Mouse (Mus musculus) myocyte (in vitro differentiated cells): ENCODE measurements at regions not wholly inside any gene's neighbourhood (a gene's known extent, or its start where the extent isn't known, plus 50 kb on each side); places are given as distances from the start of the nearest gene placed in this dataset.

ENCODE experiments used
- H3K27me3 ChIP-seq: one replicate; pipeline ENCODE4 v1.6.1; 2011; ENCODE audit not compliant: control insufficient read depth, insufficient read depth, insufficient read length
- H3K36me3 ChIP-seq: one replicate; pipeline ENCODE4 v1.6.1; 2011; ENCODE audit not compliant: control insufficient read depth, insufficient read depth
- H3K4me2 ChIP-seq: one replicate; pipeline ENCODE4 v1.6.1; 2011; ENCODE audit warnings: low read depth, control low read depth
- H3K4me3 ChIP-seq: one replicate; pipeline ENCODE4 v1.5.1; 2011; ENCODE audit warnings: mild to moderate bottlenecking, control low read depth, moderate library complexity
- H3K79me2 ChIP-seq: one replicate; pipeline ENCODE4 v1.6.1; 2011; ENCODE audit not compliant: control insufficient read depth, insufficient read depth
- H3ac ChIP-seq: one replicate; pipeline ENCODE4 v1.6.1; 2011; ENCODE audit not compliant: control insufficient read depth, insufficient read length
- CEBPB ChIP-seq: IDR thresholded peaks from 2 replicates; pipeline ENCODE4 v1.6.1; 2011; ENCODE audit warnings: mild to moderate bottlenecking, moderate library complexity; ENCODE audit not compliant: poor library complexity, insufficient read depth, severe bottlenecking
- E2F4 ChIP-seq: IDR thresholded peaks from one replicate; pipeline ENCODE4 v1.6.1; 2011; ENCODE audit warnings: mild to moderate bottlenecking, control low read depth, moderate library complexity; ENCODE audit not compliant: insufficient read depth
- MAX ChIP-seq: IDR thresholded peaks from one replicate; pipeline ENCODE4 v1.6.1; 2011; ENCODE audit warnings: low read depth, mild to moderate bottlenecking, control low read depth
- MYOD1 ChIP-seq, 3 experiments: IDR thresholded peaks; one replicate each; pipeline ENCODE4 v1.6.1; 2011; ENCODE audit warnings: control low read depth in 2 of 3, low read depth in 2 of 3, mild to moderate bottlenecking in 2 of 3, moderate library complexity in 1 of 3; ENCODE audit not compliant: insufficient read length in 2 of 3, control insufficient read depth in 1 of 3
- MYOG ChIP-seq, 3 experiments: IDR thresholded peaks; one replicate each; pipeline ENCODE4 v1.6.1; 2011; ENCODE audit warnings: control low read depth in 2 of 3, low read depth in 2 of 3, mild to moderate bottlenecking in 2 of 3; ENCODE audit not compliant: insufficient read length in 2 of 3, control insufficient read depth in 1 of 3, insufficient read depth in 1 of 3
- POLR2A ChIP-seq: IDR thresholded peaks from one replicate; pipeline ENCODE4 v1.6.1; 2011; ENCODE audit warnings: low read depth, mild to moderate bottlenecking, control low read depth, moderate library complexity; ENCODE audit not compliant: insufficient read length
- POLR2AphosphoS2 ChIP-seq: IDR thresholded peaks from one replicate; pipeline ENCODE4 v1.6.1; 2011; ENCODE audit warnings: low read depth, control low read depth; ENCODE audit not compliant: insufficient read length
- REST ChIP-seq: IDR thresholded peaks from one replicate; pipeline ENCODE4 v1.6.1; 2011; ENCODE audit warnings: mild to moderate bottlenecking, control low read depth, moderate library complexity; ENCODE audit not compliant: insufficient read depth, insufficient read length
- SRF ChIP-seq: IDR thresholded peaks from one replicate; pipeline ENCODE4 v1.6.1; 2011; ENCODE audit warnings: low read depth; ENCODE audit not compliant: control insufficient read depth, insufficient read length
- TCF12 ChIP-seq: IDR thresholded peaks from one replicate; pipeline ENCODE4 v1.6.1; 2011; ENCODE audit warnings: mild to moderate bottlenecking, control low read depth; ENCODE audit not compliant: poor library complexity, insufficient read depth, severe bottlenecking
- TCF3 ChIP-seq: IDR thresholded peaks from one replicate; pipeline ENCODE4 v1.6.1; 2011; ENCODE audit warnings: low read depth, control low read depth; ENCODE audit not compliant: insufficient read length
- USF1 ChIP-seq: IDR thresholded peaks from one replicate; pipeline ENCODE4 v1.6.1; 2011; ENCODE audit warnings: low read depth, mild to moderate bottlenecking, control low read depth, moderate library complexity

DNA sequence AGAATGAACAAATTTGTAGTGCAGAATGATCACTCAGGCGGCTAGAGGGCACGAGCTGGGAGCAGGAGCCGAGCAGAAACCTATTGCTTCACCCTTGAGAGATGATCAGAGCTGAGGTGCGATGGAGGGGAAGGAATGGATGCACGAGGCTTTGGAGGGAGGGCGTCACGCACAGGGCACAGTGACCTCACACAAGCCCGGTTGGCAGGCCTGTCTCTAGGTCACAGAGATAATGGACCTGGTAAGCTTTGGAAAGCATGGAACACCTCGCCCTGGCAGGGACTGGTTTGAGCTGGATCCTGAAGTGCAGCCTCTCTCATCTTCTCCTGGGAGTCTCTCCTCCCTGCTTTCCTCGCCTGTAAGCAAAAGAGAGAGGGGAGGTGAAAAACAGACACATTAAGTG is 273.4 kb upstream of the Zmiz1 start:
- no peaks in the 10 kb centered on the region for H3K27me3 ChIP-seq
- H3K4me2 ChIP-seq: peak overlapping the region; percentile 80
- no peaks in the 10 kb centered on the region for H3K79me2 ChIP-seq
- H3ac ChIP-seq: no peak overlapping the region
- no peak overlapping the region for H3K4me3 ChIP-seq
- no peaks in the 10 kb centered on the region for H3K36me3 ChIP-seq
- no peak for TF ChIP-seq SRF
- TF ChIP-seq REST: no peak
- TF ChIP-seq TCF3: no peak
- TF ChIP-seq POLR2AphosphoS2: no peak
- TF ChIP-seq USF1: no peak
- TF ChIP-seq MYOD1 (IDR thresholded peaks at IDR 0.05; ENCODE audit: control insufficient read depth in 1 of 3, insufficient read length in 2 of 3, low read depth in 2 of 3): no peak
- TF ChIP-seq E2F4: no peak
- no peak for TF ChIP-seq CEBPB
- no peak for TF ChIP-seq TCF12
- TF ChIP-seq MAX: no peak
- no peak for TF ChIP-seq POLR2A

DNA sequence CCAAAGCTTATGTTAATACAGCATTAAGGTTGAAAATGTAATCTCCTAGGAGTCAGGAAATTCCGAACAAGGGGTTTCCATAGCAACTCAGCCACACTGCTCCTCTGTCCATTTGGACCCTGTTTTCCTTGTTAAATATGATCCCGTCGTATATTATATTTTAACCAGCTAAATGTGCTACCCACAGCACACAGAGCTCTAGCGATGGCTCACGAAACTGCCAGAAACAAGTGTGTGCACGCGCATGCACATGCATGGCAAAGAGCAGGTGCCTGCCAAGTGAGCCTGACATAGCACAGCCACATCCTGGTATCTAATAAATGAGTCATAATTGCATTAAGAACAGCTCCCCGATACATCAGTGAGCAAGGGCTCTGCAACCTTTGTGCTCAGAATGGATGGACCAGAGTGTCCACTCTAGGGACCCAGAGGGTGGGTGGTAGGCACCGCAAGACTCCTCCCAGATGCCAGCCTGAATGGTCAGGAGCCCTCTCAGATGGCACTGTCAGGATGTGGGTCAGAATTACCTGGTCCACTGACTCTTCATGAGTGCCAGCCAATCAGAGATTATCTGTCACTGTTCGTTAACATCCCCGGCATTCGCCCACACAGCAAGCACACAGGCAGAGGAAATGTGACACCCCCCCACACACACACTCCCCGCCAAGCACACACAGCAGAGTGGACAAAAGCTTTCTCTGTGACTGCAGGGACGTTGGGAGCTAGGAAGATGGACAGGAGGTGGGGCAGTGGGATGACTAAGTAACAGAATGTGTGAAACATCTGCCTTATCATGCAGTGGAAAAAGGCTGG is 272.8 kb upstream of the Zmiz1 start:
- Histone ChIP-seq H3K27me3 (no peaks in the 10 kb centered on the region), H3K79me2 (no peaks in the 10 kb centered on the region), H3K4me3 (no peak overlapping the region), H3ac (no peak overlapping the region), H3K36me3 (no peaks in the 10 kb centered on the region), H3K4me2 (peak overlapping the region; percentile 80)
- TF ChIP-seq E2F4 (no peak), SRF (no peak), MAX (no peak), MYOD1 (IDR thresholded peaks at IDR 0.05; ENCODE audit: control insufficient read depth in 1 of 3, insufficient read length in 2 of 3, low read depth in 2 of 3) (peak in 2 of 3 experiments; percentile 85 to 87), MYOG (IDR thresholded peaks at IDR 0.05; ENCODE audit: control insufficient read depth in 1 of 3, insufficient read depth in 1 of 3, insufficient read length in 2 of 3, low read depth in 2 of 3) (peak in 2 of 3 experiments; percentile 14 to 44), REST (no peak), POLR2AphosphoS2 (no peak), TCF12 (peak; percentile 3), POLR2A (peak; percentile 22), CEBPB (peak; percentile 76), USF1 (no peak), TCF3 (no peak)

DNA sequence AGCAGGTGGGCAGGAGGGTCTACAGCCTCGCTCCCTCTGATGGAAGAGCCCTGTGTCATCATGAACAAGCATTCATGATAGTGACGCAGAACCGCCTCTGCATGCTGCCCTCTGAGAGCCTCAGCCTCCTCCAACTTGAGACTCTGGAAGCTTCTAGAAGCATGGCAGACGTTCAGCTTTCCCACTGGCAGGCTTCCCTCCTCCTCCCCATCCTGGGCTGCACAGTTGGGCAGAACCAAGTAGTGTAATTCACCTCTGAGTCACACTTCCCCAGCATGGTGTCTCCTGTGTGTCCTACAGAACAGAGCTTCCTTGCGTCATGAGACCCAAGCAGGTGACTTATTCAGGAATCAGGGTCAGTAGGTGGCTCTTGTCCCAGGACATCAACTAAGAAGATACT is 271.3 kb upstream of the Zmiz1 start:
- H3K79me2 ChIP-seq: no peaks in the 10 kb centered on the region

DNA sequence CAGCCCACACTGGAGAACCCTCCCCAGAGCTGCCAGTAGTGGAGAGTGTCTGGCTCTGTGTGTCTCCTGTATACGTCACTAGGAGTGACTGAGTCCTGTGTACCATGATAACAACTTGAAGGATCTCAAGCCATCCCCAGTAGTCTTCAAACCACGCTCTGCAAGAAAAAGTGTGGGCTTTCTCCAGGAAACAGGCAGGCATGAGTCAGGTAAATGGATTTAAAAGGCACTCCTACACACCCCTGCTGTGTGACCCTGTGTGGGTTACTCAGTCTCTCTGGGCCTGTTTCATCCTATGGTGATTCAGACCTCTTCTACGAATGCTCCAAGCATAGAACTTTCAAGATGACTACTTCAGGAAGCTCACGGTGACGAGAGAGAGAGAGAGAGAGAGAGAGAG is 269.7 kb upstream of the Zmiz1 start:
- H3K36me3 ChIP-seq: no peaks in the 10 kb centered on the region
- no peak overlapping the region for H3K4me2 ChIP-seq
- H3K27me3 ChIP-seq: no peaks in the 10 kb centered on the region
- no peak for TF ChIP-seq MYOD1 (IDR thresholded peaks at IDR 0.05; ENCODE audit: control insufficient read depth in 1 of 3, insufficient read length in 2 of 3, low read depth in 2 of 3)
- no peak overlapping the region for H3K4me3 ChIP-seq
- no peaks in the 10 kb centered on the region for H3K79me2 ChIP-seq
- H3ac ChIP-seq: no peak overlapping the region

More for the DNA sequence above, 271.3 kb upstream of the Zmiz1 start:
- Histone ChIP-seq H3K36me3 (no peaks in the 10 kb centered on the region), H3K4me2 (no peak overlapping the region), H3ac (no peak overlapping the region), H3K4me3 (no peak overlapping the region), H3K27me3 (no peaks in the 10 kb centered on the region)
- 0 out of 2 replicates have a peak, but pooled peaks have one; percentile 7 for TF ChIP-seq CEBPB
- no peak for TF ChIP-seq POLR2AphosphoS2
- TF ChIP-seq E2F4: no peak
- no peak for TF ChIP-seq USF1

DNA sequence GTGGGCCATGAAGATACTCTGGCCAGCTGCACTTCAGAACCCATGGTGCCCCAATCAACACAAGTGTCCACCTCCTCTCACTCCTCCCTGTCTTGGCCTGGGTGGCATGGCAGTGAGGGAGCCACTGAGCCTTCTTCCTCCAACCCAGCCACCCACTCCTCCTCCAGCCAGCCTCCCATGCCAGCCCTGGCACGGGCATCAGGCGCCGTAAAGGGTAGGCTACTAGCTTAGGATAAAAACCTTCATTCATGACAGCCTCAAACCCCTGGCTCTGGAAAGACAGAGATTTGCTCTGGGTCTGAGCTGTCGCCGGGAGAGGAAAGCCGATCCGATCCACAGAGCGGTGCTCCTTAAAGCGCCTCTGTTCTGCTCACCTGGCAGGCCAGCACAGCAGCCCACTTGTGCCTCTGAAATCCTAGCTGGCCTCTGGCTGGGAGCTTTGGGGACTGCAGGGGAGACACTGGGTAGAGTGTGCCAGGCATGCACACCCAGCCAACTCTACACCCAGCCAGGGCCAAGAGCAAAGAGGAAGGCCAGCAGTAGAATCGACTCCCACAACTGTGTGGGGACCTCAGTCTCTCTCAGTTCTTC is 268.2 kb upstream of the Zmiz1 start:
- no peaks in the 10 kb centered on the region for H3K36me3 ChIP-seq
- H3K4me2 ChIP-seq: no peak overlapping the region
- no peak overlapping the region for H3ac ChIP-seq
- H3K4me3 ChIP-seq: no peak overlapping the region
- no peaks in the 10 kb centered on the region for H3K27me3 ChIP-seq
- no peaks in the 10 kb centered on the region for H3K79me2 ChIP-seq
- no peak for TF ChIP-seq SRF
- TF ChIP-seq MYOG (IDR thresholded peaks at IDR 0.05; ENCODE audit: control insufficient read depth in 1 of 3, insufficient read depth in 1 of 3, insufficient read length in 2 of 3, low read depth in 2 of 3): no peak
- no peak for TF ChIP-seq POLR2A
- TF ChIP-seq MYOD1 (IDR thresholded peaks at IDR 0.05; ENCODE audit: control insufficient read depth in 1 of 3, insufficient read length in 2 of 3, low read depth in 2 of 3): no peak
- TF ChIP-seq E2F4: no peak
- no peak for TF ChIP-seq MAX
- no peak for TF ChIP-seq TCF12
- no peak for TF ChIP-seq TCF3
- TF ChIP-seq USF1: no peak
